Mouse (Mus musculus): Measurements from ENCODE around the gene Capn3.

Capn3 gene

GRCm38 (mm10) chr2:120455719-120456118, at the start of gene Capn3:
Gene Capn3, plus strand, starts transcription at chr2:120456019.
- no peak for DNase-seq

- no peak for DNase-seq
Measured at GRCm38 (mm10) chr2:120411096-120411628, 44.7 kb upstream of the Capn3 start.

- DNase-seq, result no peak
Measured at GRCm38 (mm10) chr2:120414113-120414512, 41.7 kb upstream of the Capn3 start.

DNA sequence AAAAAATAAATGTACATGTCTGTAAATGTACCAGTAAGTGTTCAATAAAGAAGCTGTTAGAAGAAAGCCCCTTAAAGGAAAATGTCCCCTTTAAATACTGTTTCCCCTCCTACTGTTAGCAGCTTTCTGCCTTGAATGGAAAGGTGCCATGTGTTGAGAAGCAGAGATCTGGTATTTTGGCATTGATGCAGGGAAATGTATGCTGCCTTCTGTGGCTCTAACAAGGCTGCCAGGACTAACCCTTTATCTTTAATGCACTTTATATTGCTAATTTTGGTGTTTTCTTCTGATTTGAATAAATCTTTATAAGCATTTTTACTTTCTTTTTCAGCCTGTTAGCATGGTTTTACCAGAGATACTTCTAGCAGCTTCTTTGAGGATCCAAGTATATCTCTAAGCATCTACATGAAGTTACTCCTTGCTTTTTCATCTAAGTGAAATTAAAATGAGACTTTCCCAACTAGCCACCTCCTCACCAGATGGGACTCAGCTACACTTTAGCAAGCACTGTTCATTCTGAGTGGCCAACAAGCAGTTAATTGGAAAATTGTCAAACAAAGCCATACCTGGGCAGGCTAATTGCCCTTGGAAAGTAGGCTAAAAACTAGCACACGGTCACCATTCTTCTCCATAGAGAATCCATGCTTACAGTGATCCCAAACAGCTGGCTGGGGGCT, 40.9 kb upstream of the Capn3 start:
- DNase-seq, result peak; percentile 24

DNA sequence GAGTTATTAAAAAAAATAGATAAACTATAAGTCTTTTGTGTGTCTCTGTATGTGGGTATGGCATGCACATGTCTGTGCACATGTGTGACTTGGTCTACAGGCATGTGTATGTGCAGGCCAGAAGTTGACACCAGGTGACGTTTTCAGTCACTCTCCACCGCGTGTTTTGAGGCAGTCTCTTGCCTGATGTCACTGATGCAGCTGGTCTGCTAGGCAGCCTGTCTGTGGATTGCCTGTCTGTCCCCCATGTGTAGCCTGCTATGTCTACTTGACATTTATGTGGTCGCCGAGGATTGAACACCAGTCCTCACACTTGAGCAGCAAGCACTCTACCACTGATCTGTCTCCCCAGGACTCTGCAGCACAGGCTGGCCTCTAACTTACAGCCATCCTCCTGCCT, 31.4 kb upstream of the Capn3 start:
- DNase-seq, result no peak

GRCm38 (mm10) chr2:120444486-120444885, 11.3 kb upstream of the Capn3 start:
- no peak for DNase-seq

DNA sequence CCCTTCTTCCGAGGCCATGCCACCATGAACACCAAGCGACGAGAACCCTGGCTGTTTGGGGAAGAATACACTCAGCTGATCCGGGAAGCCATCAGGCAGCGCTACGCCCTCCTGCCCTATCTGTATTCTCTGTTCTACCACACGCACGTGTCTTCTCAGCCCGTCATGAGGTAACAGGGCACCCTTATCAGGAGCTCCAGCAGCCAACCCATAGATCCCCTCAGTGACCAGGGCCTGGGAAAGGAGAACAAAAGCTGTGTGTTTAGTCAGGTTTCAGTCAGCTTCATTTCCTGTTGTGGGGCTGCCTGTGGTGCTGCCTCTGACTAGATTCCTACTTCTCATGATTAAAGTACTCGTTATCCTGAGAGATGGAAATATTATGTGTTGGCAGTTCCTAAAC, 9.4 kb upstream of the Capn3 start:
- no peak for DNase-seq

- no peak for DNase-seq
Measured at GRCm38 (mm10) chr2:120447306-120447705, 8.5 kb upstream of the Capn3 start.

- no peak for DNase-seq
Measured at GRCm38 (mm10) chr2:120450724-120451123, 5.1 kb upstream of the Capn3 start.

GRCm38 (mm10) chr2:120452600-120452999, 3.2 kb upstream of the Capn3 start:
- no peak for DNase-seq

- DNase-seq, result no peak
Measured at GRCm38 (mm10) chr2:120454987-120455386, 832 bp upstream of the Capn3 start.

- DNase-seq, result no peak
Measured at GRCm38 (mm10) chr2:120460216-120460615, 4.4 kb downstream of the Capn3 start.

- DNase-seq, result no peak
Measured at GRCm38 (mm10) chr2:120463328-120463727, 7.5 kb downstream of the Capn3 start.

DNA sequence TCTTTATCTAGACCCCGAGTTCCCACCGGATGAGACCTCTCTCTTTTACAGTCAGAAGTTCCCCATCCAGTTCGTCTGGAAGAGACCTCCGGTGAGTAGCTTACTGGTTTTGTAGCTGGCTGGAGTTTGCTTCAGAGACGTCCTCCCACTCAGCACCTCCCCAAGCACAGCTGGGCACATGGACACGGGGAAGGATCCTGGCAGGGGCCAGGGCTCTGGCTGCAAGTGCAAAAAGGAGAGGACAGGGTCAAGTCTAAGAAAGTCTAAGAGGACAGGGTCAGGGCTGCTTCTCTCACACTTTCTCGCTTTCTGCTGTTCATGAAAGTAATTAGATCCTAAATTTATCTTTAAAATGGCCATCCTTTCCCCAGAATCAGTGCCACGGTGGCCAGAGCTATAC, 8.3 kb downstream of the Capn3 start:
- DNase-seq, result no peak

DNA sequence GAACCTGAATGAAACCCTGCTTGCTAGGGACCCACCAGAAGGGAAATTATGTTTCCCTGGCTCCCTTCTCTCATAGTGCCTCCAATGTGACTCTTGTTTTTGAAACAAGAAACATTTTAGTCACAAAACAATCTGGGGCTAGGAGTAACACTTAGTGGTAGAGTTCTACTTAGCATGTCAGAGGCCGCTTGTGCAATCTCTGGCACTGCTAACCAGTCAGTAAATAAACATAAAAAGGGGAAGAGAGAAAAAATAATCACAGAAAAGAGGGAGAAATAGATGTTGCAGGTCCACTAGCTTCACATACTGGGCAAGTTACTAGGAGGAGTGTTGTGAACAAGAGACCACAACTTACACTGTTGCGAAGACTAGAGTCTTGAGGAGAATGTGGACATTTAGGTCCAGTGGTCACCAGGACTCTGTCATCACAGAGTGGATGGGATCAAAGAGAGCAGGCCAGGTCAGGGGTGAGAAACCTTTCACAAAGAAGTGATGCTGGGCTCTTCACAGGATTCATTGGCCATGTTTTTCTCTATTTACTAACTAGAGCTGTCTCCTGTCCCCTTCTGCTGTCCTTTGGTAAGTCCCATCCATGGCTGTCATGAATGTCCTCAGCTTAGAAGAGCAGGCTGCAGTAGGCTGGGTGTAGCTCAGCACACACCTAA, 9.0 kb downstream of the Capn3 start:
- DNase-seq, result no peak

DNA sequence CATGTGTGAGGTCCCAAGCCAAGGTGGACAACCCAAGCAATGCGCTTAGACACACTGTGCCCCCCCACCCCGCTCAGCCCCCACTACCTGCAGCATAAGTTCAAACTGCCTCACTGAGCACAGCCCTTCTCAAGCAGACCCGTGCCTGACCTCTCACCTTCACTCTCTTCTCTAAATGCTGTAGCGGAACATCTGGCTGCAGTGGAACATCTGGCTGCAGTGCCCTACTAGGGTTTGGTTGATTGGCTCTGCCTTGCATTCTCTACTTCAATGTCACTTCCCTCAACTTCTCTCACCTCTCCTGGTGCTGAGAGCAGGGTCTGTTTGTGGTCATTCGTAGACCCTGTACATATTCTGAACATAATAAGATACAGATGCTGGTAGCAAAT, 9.6 kb downstream of the Capn3 start:
- no peak for DNase-seq

DNA sequence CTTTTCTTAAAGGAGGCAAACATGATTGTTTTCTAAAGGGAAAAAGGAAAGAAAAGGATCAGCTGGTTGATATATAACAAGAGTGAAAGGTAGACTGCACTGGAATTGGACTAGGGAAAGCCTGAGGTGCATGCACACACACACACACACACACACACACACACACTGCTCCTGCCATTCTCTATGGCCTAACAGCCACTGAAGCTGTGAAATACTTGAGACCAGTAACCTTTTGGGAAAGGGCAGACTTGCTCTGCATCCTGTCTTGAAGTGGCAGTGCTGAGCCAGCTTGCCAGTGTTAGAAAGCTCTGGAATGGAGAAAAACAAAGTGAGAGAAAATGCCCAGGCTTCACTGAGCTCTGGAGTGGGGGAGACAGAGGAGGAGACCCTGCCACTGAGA, 12.2 kb downstream of the Capn3 start:
- no peak for DNase-seq

DNA sequence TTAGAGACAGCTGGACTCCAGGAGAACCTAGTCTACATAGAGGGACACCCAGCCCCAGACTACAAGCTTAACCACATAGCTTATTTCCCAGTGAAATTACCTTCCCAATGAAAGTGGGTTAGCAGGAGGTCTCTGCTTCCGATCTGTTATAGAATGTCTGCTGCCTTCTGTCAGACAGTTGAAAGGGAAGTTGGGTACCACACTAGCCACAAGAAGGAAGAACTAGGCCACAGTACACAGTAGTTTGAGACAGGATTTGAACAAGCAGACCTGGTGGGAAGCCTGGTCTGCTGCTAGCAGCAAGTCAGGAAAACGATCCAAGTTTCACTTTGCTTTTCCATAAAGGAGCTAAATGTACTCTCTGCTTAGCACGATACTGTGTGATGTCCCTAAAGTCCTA, 13.4 kb downstream of the Capn3 start:
- no peak for DNase-seq

DNA sequence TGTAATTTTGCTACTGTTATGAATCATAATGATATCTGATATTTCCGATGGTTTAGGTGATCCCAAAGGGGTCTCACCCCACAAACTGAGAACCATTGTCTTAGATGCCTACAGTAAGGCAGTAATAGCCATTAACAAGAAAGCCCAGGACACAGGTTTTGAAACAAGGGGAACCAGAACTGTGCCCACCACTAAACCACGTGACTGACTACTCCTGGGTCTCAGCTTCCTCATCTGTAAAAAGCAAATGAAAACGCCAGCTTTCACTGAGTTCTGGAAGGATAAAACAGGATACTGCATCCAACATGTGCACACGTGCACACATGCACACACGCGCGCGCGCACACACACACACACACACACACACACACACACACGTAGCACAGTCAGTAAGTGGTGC, 13.9 kb downstream of the Capn3 start:
- no peak for DNase-seq

GRCm38 (mm10) chr2:120470856-120471255, 15.0 kb downstream of the Capn3 start:
- no peak for DNase-seq

DNA sequence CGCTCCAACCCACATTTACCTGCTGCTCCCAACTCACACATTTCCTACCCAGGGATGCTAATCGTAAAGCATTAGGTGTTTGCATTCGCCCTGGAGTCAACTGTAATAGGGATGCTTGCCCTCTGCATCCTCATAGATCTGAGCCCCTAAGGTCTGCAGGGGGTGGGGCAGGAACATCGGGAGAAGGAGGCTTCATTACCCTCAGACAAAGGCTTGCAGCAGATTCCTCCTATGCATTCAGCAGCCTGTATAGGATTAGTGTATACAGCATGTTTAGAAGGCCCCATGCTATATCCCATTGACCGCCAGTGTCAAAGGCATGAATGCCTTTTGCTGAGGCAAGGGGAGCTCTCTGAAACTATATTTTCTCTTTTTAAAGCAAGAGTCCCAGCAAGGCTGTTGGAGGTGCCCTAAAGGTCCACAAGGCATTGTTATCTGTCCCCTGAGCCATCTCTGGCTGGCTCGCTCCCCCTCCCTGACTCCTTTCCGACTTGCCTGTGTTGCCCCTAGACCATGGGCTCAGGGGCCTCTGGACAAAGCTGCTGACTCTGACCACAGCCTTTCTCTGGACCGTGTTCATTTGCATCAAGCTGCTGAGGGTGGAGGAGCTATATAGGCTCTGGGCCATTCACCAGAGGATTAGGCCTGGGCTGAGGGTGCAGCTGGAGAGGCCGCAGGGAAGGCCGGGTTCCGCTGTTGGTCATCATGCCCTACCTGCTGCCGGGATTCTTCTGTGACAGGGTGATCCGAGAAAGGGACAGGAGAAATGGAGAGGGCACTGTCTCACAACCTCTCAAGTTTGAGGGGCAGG, 20.7 kb downstream of the Capn3 start:
- DNase-seq, result no peak

GRCm38 (mm10) chr2:120478600-120478999, 22.8 kb downstream of the Capn3 start:
- peak; percentile 42 for DNase-seq

GRCm38 (mm10) chr2:120481921-120482320, 26.1 kb downstream of the Capn3 start:
- DNase-seq, result no peak

All from right cerebral cortex, adult 18-20 months (tissue).